Mouse (Mus musculus) myocyte (in vitro differentiated cells): ENCODE data around the gene Card10.

ENCODE experiments used
- CEBPB ChIP-seq: IDR thresholded peaks from 2 replicates; pipeline ENCODE4 v1.6.1; 2011; ENCODE audit warnings: mild to moderate bottlenecking, moderate library complexity; ENCODE audit not compliant: poor library complexity, insufficient read depth, severe bottlenecking
- E2F4 ChIP-seq: IDR thresholded peaks from one replicate; pipeline ENCODE4 v1.6.1; 2011; ENCODE audit warnings: mild to moderate bottlenecking, control low read depth, moderate library complexity; ENCODE audit not compliant: insufficient read depth
- MAX ChIP-seq: IDR thresholded peaks from one replicate; pipeline ENCODE4 v1.6.1; 2011; ENCODE audit warnings: low read depth, mild to moderate bottlenecking, control low read depth
- MYOD1 ChIP-seq, 3 experiments: IDR thresholded peaks; one replicate each; pipeline ENCODE4 v1.6.1; 2011; ENCODE audit warnings: control low read depth in 2 of 3, low read depth in 2 of 3, mild to moderate bottlenecking in 2 of 3, moderate library complexity in 1 of 3; ENCODE audit not compliant: insufficient read length in 2 of 3, control insufficient read depth in 1 of 3
- MYOG ChIP-seq, 3 experiments: IDR thresholded peaks; one replicate each; pipeline ENCODE4 v1.6.1; 2011; ENCODE audit warnings: control low read depth in 2 of 3, low read depth in 2 of 3, mild to moderate bottlenecking in 2 of 3; ENCODE audit not compliant: insufficient read length in 2 of 3, control insufficient read depth in 1 of 3, insufficient read depth in 1 of 3
- POLR2A ChIP-seq: IDR thresholded peaks from one replicate; pipeline ENCODE4 v1.6.1; 2011; ENCODE audit warnings: low read depth, mild to moderate bottlenecking, control low read depth, moderate library complexity; ENCODE audit not compliant: insufficient read length
- SRF ChIP-seq: IDR thresholded peaks from one replicate; pipeline ENCODE4 v1.6.1; 2011; ENCODE audit warnings: low read depth; ENCODE audit not compliant: control insufficient read depth, insufficient read length
- TCF12 ChIP-seq: IDR thresholded peaks from one replicate; pipeline ENCODE4 v1.6.1; 2011; ENCODE audit warnings: mild to moderate bottlenecking, control low read depth; ENCODE audit not compliant: poor library complexity, insufficient read depth, severe bottlenecking
- USF1 ChIP-seq: IDR thresholded peaks from one replicate; pipeline ENCODE4 v1.6.1; 2011; ENCODE audit warnings: low read depth, mild to moderate bottlenecking, control low read depth, moderate library complexity

- TF ChIP-seq USF1 (no peak), POLR2A (no peak), E2F4 (no peak), CEBPB (no peak), MAX (no peak), MYOD1 (IDR thresholded peaks at IDR 0.05; ENCODE audit: control insufficient read depth in 1 of 3, insufficient read length in 2 of 3, low read depth in 2 of 3) (no peak), MYOG (IDR thresholded peaks at IDR 0.05; ENCODE audit: control insufficient read depth in 1 of 3, insufficient read depth in 1 of 3, insufficient read length in 2 of 3, low read depth in 2 of 3) (no peak), SRF (no peak), TCF12 (no peak)
Measured at GRCm38 (mm10) chr15:78801571-78801970, 1.3 kb downstream of the Card10 start.
